8 mouse cellular contexts compared by ENCODE assay signal in genomic region chr19:25306277-25306676, GRCm38 (mm10).
DNase-seq lines count a peak whose midpoint lies in the region; ATAC-seq and TF ChIP-seq lines count a peak whose summit lies in the region.
"Had no signal": no experiment of that assay in that cellular context is flagged by ENCODE, and none has a peak within 500 bp of the region (broad histone marks: within the 10 kb centered on the region; RNA-seq: fewer than 3 reads in every experiment).

No protein-coding gene starts in this region.

- DNase-seq in layer of hippocampus, adult 2 months (ENCODE audit: low spot score in 2 of 2) = no peak
- DNase-seq in layer of hippocampus, adult 11-12 months (ENCODE audit: low spot score) = no peak
- DNase-seq in thymus, postnatal 14 days = peak; percentile 19
- no peak for DNase-seq in thymus, postnatal 10 days (ENCODE audit: low spot score in 2 of 2)
- no peak for DNase-seq in left cerebral cortex, postnatal 36 days (ENCODE audit: low spot score in 2 of 2)

- intact Hi-C loops in left cerebral cortex, postnatal 36 days (cut with DNase I) = no loop called here

- no peak for TF ChIP-seq POLR2A in bone marrow macrophage, adult 2 months (IDR thresholded peaks at IDR 0.05; ENCODE audit: borderline replicate concordance, low read depth, low read length)

- no peaks in the 10 kb centered on the region for H3K27me3 ChIP-seq in neural tube, embryonic 15.5 days (replicated peaks)
- H3K27me3 ChIP-seq: lung, embryonic 15.5 days had no signal

- no peaks in the 10 kb centered on the region for H3K4me1 ChIP-seq in bone marrow macrophage, adult 2 months (ENCODE audit: control insufficient read depth, insufficient read depth, low read length)
- H3K4me1 ChIP-seq in neural tube, embryonic 15.5 days = peaks cover 14% of the 10 kb centered on the region; the same call in 1 of the 2 replicates

- WGBS in neural tube, embryonic 15.5 days = 70% methylated on average over 9 of the region's 9 CpGs

- ATAC-seq in neural tube, embryonic 15.5 days (ENCODE audit: low FRiP score) = no peak

- no peaks in the 10 kb centered on the region for H3K9me3 ChIP-seq in neural tube, embryonic 15.5 days (replicated peaks)
- H3K9me3 ChIP-seq: lung, embryonic 15.5 days had no signal

- no peak overlapping the region for H3K9ac ChIP-seq in neural tube, embryonic 15.5 days (replicated peaks)
- H3K9ac ChIP-seq: lung, embryonic 15.5 days had no signal

- TF ChIP-seq CTCF in layer of hippocampus, adult 2 months (conservative IDR thresholded peaks at IDR 0.05) = peak; percentile 61
- peak; percentile 29; the same call in 1 of the 2 replicates for TF ChIP-seq CTCF in bone marrow macrophage, adult 2 months (IDR thresholded peaks at IDR 0.05; ENCODE audit: low read depth, low read length)

- H3K4me2 ChIP-seq in neural tube, embryonic 15.5 days = no peak overlapping the region
- H3K4me2 ChIP-seq: lung, embryonic 15.5 days had no signal

- no peak overlapping the region for H3K27ac ChIP-seq in layer of hippocampus, adult 2 months
- H3K27ac ChIP-seq in bone marrow macrophage, adult 2 months (ENCODE audit: insufficient read depth, low read depth, low read length) = no peak overlapping the region
- no peak overlapping the region for H3K27ac ChIP-seq in neural tube, embryonic 15.5 days (replicated peaks)
- H3K27ac ChIP-seq: lung, embryonic 15.5 days had no signal

- no peaks in the 10 kb centered on the region for H3K36me3 ChIP-seq in neural tube, embryonic 15.5 days
- H3K36me3 ChIP-seq: lung, embryonic 15.5 days had no signal

- no peak overlapping the region for H3K4me3 ChIP-seq in layer of hippocampus, adult 2 months
- no peak overlapping the region for H3K4me3 ChIP-seq in bone marrow macrophage, adult 2 months (ENCODE audit: insufficient read depth, low read length)
- no peak overlapping the region for H3K4me3 ChIP-seq in neural tube, embryonic 15.5 days (replicated peaks)
- H3K4me3 ChIP-seq: lung, embryonic 15.5 days had no signal
